Mouse (Mus musculus) hindbrain, embryonic 15.5 days (tissue): ENCODE measurements around the gene Mettl24. TPM values are rescaled to one million over a fixed set of nuclear protein-coding genes. Genes with fewer than 3 reads are reported as not detected.

Source experiments
- ATAC-seq: fragments of 200-750 bp; cut with Nextera tagmentation; 2 replicates; pipeline ENCODE4 v1.8.0; 2017; ENCODE audit warnings: low read depth, moderate number of reproducible peaks, moderate TSS enrichment; ENCODE audit not compliant: low FRiP score
- H3K27ac ChIP-seq: fragments of 300-500 bp; sonication (generic); replicated peaks from 2 replicates; pipeline ENCODE4 v1.5.1; 2015; ENCODE audit warnings: mild to moderate bottlenecking, inconsistent platforms
- H3K27me3 ChIP-seq: fragments of 300-500 bp; sonication (generic); 2 replicates; pipeline ENCODE4 v1.6.1; 2015; ENCODE audit warnings: control low read depth, inconsistent platforms
- H3K36me3 ChIP-seq: fragments of 300-500 bp; sonication (generic); 2 replicates; pipeline ENCODE4 v1.6.1; 2015; ENCODE audit warnings: control low read depth, inconsistent platforms
- H3K4me1 ChIP-seq: fragments of 300-500 bp; sonication (generic); replicated peaks from 2 replicates; pipeline ENCODE4 v1.6.1; 2015; ENCODE audit warnings: control low read depth, inconsistent platforms
- H3K4me2 ChIP-seq: fragments of 300-500 bp; sonication (generic); 2 replicates; pipeline ENCODE4 v1.6.1; 2015; ENCODE audit warnings: moderate library complexity, mild to moderate bottlenecking, inconsistent platforms
- H3K4me3 ChIP-seq: fragments of 300-500 bp; sonication (generic); 2 replicates; pipeline ENCODE4 v1.5.1; 2015; ENCODE audit warnings: mild to moderate bottlenecking, inconsistent platforms
- H3K9ac ChIP-seq: fragments of 300-500 bp; sonication (generic); 2 replicates; pipeline ENCODE4 v1.6.1; 2015; ENCODE audit warnings: inconsistent platforms
- H3K9me3 ChIP-seq: fragments of 300-500 bp; sonication (generic); 2 replicates; pipeline ENCODE4 v1.6.1; 2016; ENCODE audit warnings: control low read depth, inconsistent platforms
- WGBS: fragments of 180-500 bp; shearing (Covaris S2); methylation state at CpG from one replicate; pipeline ENCODE4 v1.1.7; 2015; 5-methylcytosine and 5-hydroxymethylcytosine counted together
- polyA plus RNA-seq: library from polyadenylated mRNA; unstranded; fragments of >200 nt; fragmentation: Nextera tagmentation; extraction: Ambion mirVana; gene quantifications from 2 replicates; pipeline ENCODE4 v1.2.1, GENCODE M21; 2015

The Mettl24 gene
- 0.51 and 0.60 TPM in 2 replicates for polyA plus RNA-seq

- Histone ChIP-seq H3K27ac (no peak within 1 kb of the TSS; the same call in 1 of the 2 replicates), H3K9me3 (no peaks in the 10 kb centered on the region), H3K27me3 (no peaks in the 10 kb centered on the region), H3K4me3 (peak within 1 kb of the TSS; percentile 50), H3K4me1 (peaks cover 17% of the 10 kb centered on the region), H3K4me2 (peak within 1 kb of the TSS; percentile 93), H3K9ac (peak within 1 kb of the TSS; percentile 63), H3K36me3 (no peaks in the 10 kb centered on the region)
- peak; percentile 78 for ATAC-seq
- WGBS: under 1% methylated on average over 42 of the region's 50 CpGs
Measured at GRCm38 (mm10) chr10:40683092-40683867, at the start of gene Mettl24. Gene Mettl24 (plus strand): TSS chr10:40683282.

GRCm38 (mm10) chr10:40637331-40637730, 45.8 kb upstream of the Mettl24 start:
- H3K4me2 ChIP-seq: no peak overlapping the region
- no peak overlapping the region for H3K9ac ChIP-seq
- H3K4me3 ChIP-seq: no peak overlapping the region
- no peak for ATAC-seq
- H3K27ac ChIP-seq: no peak overlapping the region
- H3K27me3 ChIP-seq: no peaks in the 10 kb centered on the region; the same call in 1 of the 2 replicates
- WGBS: 47% methylated on average over 10 of the region's 10 CpGs
- peaks cover 15% of the 10 kb centered on the region; the same call in 1 of the 2 replicates for H3K4me1 ChIP-seq
- H3K36me3 ChIP-seq: no peaks in the 10 kb centered on the region
- H3K9me3 ChIP-seq: no peaks in the 10 kb centered on the region

GRCm38 (mm10) chr10:40638276-40638675, 44.8 kb upstream of the Mettl24 start:
- no peaks in the 10 kb centered on the region; the same call in 1 of the 2 replicates for H3K27me3 ChIP-seq
- no peak for ATAC-seq
- no peaks in the 10 kb centered on the region for H3K9me3 ChIP-seq

GRCm38 (mm10) chr10:40638823-40639819, 44.0 kb upstream of the Mettl24 start:
- Histone ChIP-seq H3K4me1 (peaks cover 15% of the 10 kb centered on the region; the same call in 1 of the 2 replicates), H3K36me3 (no peaks in the 10 kb centered on the region), H3K9me3 (no peaks in the 10 kb centered on the region), H3K27ac (peak overlapping the region; percentile 44; the same call in 1 of the 2 replicates), H3K4me3 (no peak overlapping the region), H3K4me2 (no peak overlapping the region), H3K9ac (no peak overlapping the region), H3K27me3 (no peaks in the 10 kb centered on the region; the same call in 1 of the 2 replicates)
- WGBS: 42% methylated on average over 26 of the region's 26 CpGs
- peak; percentile 68 for ATAC-seq

More at GRCm38 (mm10) chr10:40638276-40638675, 44.8 kb upstream of the Mettl24 start:
- no peak overlapping the region for H3K4me2 ChIP-seq
- H3K27ac ChIP-seq: no peak overlapping the region
- WGBS: 37% methylated on average over 7 of the region's 7 CpGs
- H3K4me3 ChIP-seq: no peak overlapping the region
- no peak overlapping the region for H3K9ac ChIP-seq
- no peaks in the 10 kb centered on the region for H3K36me3 ChIP-seq
- H3K4me1 ChIP-seq: peaks cover 15% of the 10 kb centered on the region; the same call in 1 of the 2 replicates

GRCm38 (mm10) chr10:40640406-40640805, 42.7 kb upstream of the Mettl24 start:
- Histone ChIP-seq H3K4me1 (peaks cover 15% of the 10 kb centered on the region; the same call in 1 of the 2 replicates), H3K27ac (no peak overlapping the region), H3K36me3 (no peaks in the 10 kb centered on the region), H3K9me3 (no peaks in the 10 kb centered on the region), H3K4me3 (no peak overlapping the region), H3K27me3 (no peaks in the 10 kb centered on the region; the same call in 1 of the 2 replicates), H3K4me2 (no peak overlapping the region), H3K9ac (no peak overlapping the region)
- ATAC-seq: no peak
- 90% methylated on average over 4 of the region's 4 CpGs for WGBS

- WGBS: 97% methylated on average over 7 of the region's 7 CpGs
- Histone ChIP-seq H3K36me3 (no peaks in the 10 kb centered on the region), H3K4me3 (no peak overlapping the region), H3K4me2 (no peak overlapping the region), H3K27me3 (no peaks in the 10 kb centered on the region; the same call in 1 of the 2 replicates), H3K4me1 (peaks cover 15% of the 10 kb centered on the region; the same call in 1 of the 2 replicates), H3K27ac (no peak overlapping the region), H3K9me3 (no peaks in the 10 kb centered on the region), H3K9ac (no peak overlapping the region)
- no peak for ATAC-seq
Measured at GRCm38 (mm10) chr10:40641901-40642300, 41.2 kb upstream of the Mettl24 start.

- H3K4me3 ChIP-seq: no peak overlapping the region
- no peak for ATAC-seq
- H3K27me3 ChIP-seq: no peaks in the 10 kb centered on the region; the same call in 1 of the 2 replicates
- H3K36me3 ChIP-seq: no peaks in the 10 kb centered on the region
- 90% methylated on average over 5 of the region's 5 CpGs for WGBS
- H3K9ac ChIP-seq: no peak overlapping the region
- H3K4me1 ChIP-seq: peaks cover 15% of the 10 kb centered on the region; the same call in 1 of the 2 replicates
- no peak overlapping the region for H3K27ac ChIP-seq
- H3K4me2 ChIP-seq: no peak overlapping the region
- no peaks in the 10 kb centered on the region for H3K9me3 ChIP-seq
Measured at GRCm38 (mm10) chr10:40643126-40643525, 40.0 kb upstream of the Mettl24 start.

GRCm38 (mm10) chr10:40644456-40644855, 38.6 kb upstream of the Mettl24 start:
- Histone ChIP-seq H3K4me2 (no peak overlapping the region), H3K4me3 (no peak overlapping the region), H3K36me3 (no peaks in the 10 kb centered on the region), H3K27me3 (no peaks in the 10 kb centered on the region; the same call in 1 of the 2 replicates), H3K9me3 (no peaks in the 10 kb centered on the region), H3K27ac (no peak overlapping the region), H3K4me1 (0 out of 2 replicates have a peak, but pooled peaks cover 3% of the 10 kb centered on the region), H3K9ac (no peak overlapping the region)
- ATAC-seq: no peak
- 79% methylated on average over 9 of the region's 9 CpGs for WGBS

- WGBS: 89% methylated on average over 1 of the region's 1 CpGs
Measured at GRCm38 (mm10) chr10:40645346-40645745, 37.7 kb upstream of the Mettl24 start.

GRCm38 (mm10) chr10:40648776-40649175, 34.3 kb upstream of the Mettl24 start:
- no peak for ATAC-seq
- Histone ChIP-seq H3K27me3 (no peaks in the 10 kb centered on the region), H3K9me3 (no peaks in the 10 kb centered on the region), H3K4me1 (no peaks in the 10 kb centered on the region; the same call in 1 of the 2 replicates), H3K9ac (no peak overlapping the region), H3K36me3 (no peaks in the 10 kb centered on the region), H3K4me2 (no peak overlapping the region), H3K27ac (no peak overlapping the region), H3K4me3 (no peak overlapping the region)
- WGBS: 79% methylated on average over 12 of the region's 12 CpGs

More at GRCm38 (mm10) chr10:40645346-40645745, 37.7 kb upstream of the Mettl24 start:
- Histone ChIP-seq H3K4me2 (no peak overlapping the region), H3K36me3 (no peaks in the 10 kb centered on the region), H3K4me1 (no peaks in the 10 kb centered on the region), H3K27me3 (no peaks in the 10 kb centered on the region), H3K4me3 (no peak overlapping the region), H3K27ac (no peak overlapping the region), H3K9me3 (no peaks in the 10 kb centered on the region), H3K9ac (no peak overlapping the region)
- ATAC-seq: no peak

- WGBS: 30% methylated on average over 4 of the region's 4 CpGs
- no peak for ATAC-seq
- no peak overlapping the region for H3K4me3 ChIP-seq
Measured at GRCm38 (mm10) chr10:40649634-40650033, 33.4 kb upstream of the Mettl24 start.

More at GRCm38 (mm10) chr10:40649634-40650033, 33.4 kb upstream of the Mettl24 start:
- Histone ChIP-seq H3K4me2 (no peak overlapping the region), H3K4me1 (no peaks in the 10 kb centered on the region; the same call in 1 of the 2 replicates), H3K9me3 (no peaks in the 10 kb centered on the region), H3K36me3 (no peaks in the 10 kb centered on the region), H3K9ac (no peak overlapping the region), H3K27me3 (no peaks in the 10 kb centered on the region), H3K27ac (no peak overlapping the region)
